Mouse (Mus musculus) liver, embryonic 18 days (tissue): ENCODE results near the gene Als2cr12. TPM values are rescaled to one million over a fixed set of nuclear protein-coding genes. Genes with fewer than 3 reads are reported as not detected.

Experiments
- polyA plus RNA-seq: library from polyadenylated mRNA; depleted of rRNA; stranded (reverse); fragments of >200 nt; gene quantifications from 2 replicates; pipeline ENCODE4 v1.2.3, GENCODE M21; 2012; rRNA removed

Gene Als2cr12
- polyA plus RNA-seq, result 0.02 TPM in 1 of 2 replicates, not detected in the other

GRCm38 (mm10) chr1:58695810-58696209 lies at the start of gene Als2cr12:
TSS of gene Als2cr12 (minus strand) at chr1:58695989.

GRCm38 (mm10) chr1:58711365-58712016 lies 15.7 kb upstream of the Als2cr12 start, which contains the start of gene Cflar:
TSS of gene Cflar (plus strand) at chr1:58711508.

Other genes with a start within 250 kb of the Als2cr12 start
- gene Orc2, start 190.9 kb downstream of the Als2cr12 start, polyA plus RNA-seq, result 7.9 and 8.3 TPM in 2 replicates
- 1.5 and 2.2 TPM in 2 replicates for gene Fam126b, start 109.7 kb downstream of the Als2cr12 start, polyA plus RNA-seq
- gene Ndufb3, start 109.6 kb downstream of the Als2cr12 start, polyA plus RNA-seq, result 92.3 and 100 TPM in 2 replicates
- 19.2 and 20.9 TPM in 2 replicates for gene Cflar, start 15.5 kb upstream of the Als2cr12 start, polyA plus RNA-seq
- 9.9 and 10.6 TPM in 2 replicates for gene Casp8, start 99.4 kb upstream of the Als2cr12 start, polyA plus RNA-seq